Mouse (Mus musculus) left cerebral cortex, postnatal 4 days (tissue): ENCODE data around the gene Pfkfb4. TPM values are rescaled to one million over a fixed set of nuclear protein-coding genes. Genes with fewer than 3 reads are reported as not detected.

Source experiments
- DNase-seq: peaks from one replicate; pipeline ENCODE4 v3.0.0-alpha.2; 2022
- intact Hi-C: fragments of 180-260 bp; cut with DNase I; formaldehyde crosslinking; loops from one replicate; pipeline ENCODE4 v1.15.1; 2025
- total RNA-seq, 2 experiments: library from RNA; stranded (reverse); gene quantifications; 2 replicates each; pipeline ENCODE4 v1.2.3; 2021

Pfkfb4 gene
- total RNA-seq, 2 experiments from 2014 or later: 25.5 to 25.8 TPM

DNA sequence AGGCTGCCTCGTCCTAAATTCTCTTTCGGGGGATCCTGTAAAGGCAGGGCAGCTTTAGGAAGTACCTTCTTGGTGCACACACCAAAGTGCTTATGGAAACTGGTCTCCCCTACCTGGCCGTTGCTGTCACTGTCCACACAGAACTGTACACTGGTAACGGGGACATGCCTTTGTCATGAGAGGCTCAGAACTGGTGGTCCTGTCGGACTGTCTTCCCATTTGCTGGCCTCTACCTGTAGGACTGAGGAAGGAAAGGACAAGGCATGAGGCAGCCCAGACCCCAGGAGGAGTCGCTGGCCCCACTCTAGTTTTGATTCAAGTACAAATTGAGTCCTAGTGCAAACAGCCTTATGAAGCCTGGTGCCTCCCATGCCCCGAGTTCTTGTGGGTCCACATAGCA is 39.4 kb downstream of the Pfkfb4 start:
- intact Hi-C loops: no loop called here
- no peak for DNase-seq

DNA sequence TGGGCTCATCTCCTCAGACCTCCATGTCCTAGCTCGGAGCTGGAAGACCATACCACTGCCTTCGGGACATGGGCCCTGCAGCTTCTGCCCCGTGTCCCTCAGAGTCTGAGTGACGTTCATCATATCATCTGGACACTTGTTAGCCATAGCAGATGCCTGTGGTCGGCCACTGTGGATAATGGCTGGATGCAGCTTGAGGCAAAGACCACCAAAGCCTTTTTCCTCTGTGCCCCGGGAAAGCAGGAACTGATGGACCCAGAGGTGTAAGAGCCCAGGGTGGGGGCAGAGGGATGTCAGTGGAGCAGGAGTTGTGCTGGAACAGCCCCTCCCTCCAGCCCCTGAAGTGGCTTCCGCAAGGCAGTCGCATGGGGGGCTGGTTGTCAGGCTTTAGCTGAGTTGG is 40.1 kb downstream of the Pfkfb4 start:
- DNase-seq: no peak
- intact Hi-C loops: no loop called here

DNA sequence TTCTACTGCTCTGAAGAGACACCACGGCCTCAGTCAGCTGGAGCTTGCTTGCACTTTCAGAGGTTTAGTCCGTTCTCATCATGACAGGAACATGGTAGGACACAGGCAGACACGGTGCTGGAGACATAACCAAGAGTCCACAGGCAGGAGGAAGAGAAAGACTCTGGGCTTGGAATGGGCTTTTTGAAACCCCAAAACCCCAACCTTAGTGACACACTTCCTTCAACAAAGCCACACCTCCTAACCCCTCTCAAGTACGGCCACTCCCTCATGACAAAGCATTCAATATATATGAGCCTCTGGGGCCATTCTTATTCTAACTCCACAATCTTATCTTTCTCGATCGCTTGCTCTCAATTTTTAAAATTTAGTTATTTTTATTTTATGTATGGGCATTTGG is 40.9 kb downstream of the Pfkfb4 start:
- intact Hi-C loops: no loop called here
- DNase-seq: no peak

DNA sequence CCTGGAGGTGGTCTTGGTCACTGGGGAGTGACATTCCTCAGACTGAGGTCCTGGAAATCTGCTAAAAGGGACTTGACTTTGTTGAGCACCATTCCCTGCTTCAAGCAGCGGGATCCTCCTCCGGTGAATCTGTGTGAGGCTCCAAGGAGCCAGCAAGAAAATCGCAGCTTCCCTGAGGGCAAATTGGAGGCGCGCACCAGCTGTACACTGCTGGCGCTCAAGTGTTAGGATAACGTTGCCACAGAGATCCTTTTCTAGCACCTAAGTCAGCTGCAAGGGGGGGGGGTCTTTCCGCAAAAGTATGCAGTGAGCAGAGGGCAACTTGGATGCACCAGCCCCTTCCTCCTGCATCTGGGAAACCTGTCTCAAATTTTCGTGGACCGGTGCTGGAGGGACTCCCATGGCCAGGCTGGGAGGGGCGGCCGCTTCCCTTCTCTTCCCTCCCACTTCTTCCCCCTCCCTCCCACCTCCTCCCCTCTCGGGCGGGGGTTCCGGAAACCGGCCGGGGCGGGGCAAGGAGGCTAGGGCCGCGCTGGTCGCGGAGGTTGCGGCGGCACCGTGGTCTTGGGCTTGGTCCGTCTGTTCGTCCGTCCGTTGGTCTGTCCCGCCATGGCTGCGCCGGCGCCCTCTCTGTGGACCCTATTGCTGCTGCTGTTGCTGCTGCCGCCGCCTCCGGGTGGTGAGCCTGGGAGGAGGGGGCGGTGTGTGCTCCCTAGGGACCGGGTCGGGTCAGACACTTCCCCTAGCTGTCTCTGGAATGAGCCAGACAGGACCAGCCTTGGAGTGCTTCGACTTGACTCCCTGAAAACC is 46.7 kb downstream of the Pfkfb4 start, which contains the start of gene Shisa5:
Gene Shisa5 (plus strand): TSS at position 480 of the 810 bp plus-strand sequence.
- intact Hi-C loops: no loop called here
- peak; percentile 62 for DNase-seq

DNA sequence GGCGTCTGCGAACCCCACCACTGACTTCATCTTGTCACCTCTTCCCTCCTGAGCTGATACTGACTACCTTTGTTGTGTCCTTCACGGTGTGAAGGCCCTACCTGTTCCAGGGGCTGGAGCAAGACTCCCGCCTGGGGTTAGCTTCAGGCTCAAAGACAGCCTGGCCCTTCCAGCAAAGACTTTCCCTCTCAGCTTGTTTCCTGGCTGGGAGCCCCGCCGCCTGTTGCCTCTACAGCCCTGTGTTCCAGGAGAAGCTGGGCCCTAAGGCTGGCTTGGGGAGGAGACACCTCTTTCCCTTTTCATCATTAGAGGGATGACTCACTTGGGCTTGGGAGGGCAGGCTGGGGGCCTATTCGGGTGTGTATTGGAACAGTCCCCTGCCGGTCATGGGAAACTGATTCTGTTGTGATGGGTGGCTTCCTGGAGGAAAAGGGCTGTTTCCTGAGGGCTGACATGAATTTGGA is 47.4 kb downstream of the Pfkfb4 start:
- DNase-seq: peak; percentile 52
- intact Hi-C loops: no loop called here

DNA sequence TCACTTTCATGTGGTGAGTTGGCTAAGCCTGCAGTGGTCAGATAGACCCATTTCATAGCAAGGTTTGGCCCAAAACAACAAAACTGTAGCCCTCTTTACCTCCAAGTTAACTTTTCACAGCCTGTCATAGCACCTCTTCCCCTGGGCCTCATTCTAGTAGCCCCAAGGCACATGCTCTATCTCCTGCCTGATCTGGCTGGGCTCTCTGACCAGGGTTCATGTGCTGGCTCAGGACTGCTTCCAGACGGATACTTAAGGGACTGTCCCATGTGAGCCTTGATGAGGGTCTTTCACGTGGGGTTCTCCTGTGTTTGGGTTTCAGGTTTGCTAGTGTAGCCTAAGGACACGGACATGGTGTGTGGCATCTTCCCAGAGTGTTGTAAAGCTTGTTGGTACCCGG is 48.1 kb downstream of the Pfkfb4 start:
- intact Hi-C loops: no loop called here
- no peak for DNase-seq

DNA sequence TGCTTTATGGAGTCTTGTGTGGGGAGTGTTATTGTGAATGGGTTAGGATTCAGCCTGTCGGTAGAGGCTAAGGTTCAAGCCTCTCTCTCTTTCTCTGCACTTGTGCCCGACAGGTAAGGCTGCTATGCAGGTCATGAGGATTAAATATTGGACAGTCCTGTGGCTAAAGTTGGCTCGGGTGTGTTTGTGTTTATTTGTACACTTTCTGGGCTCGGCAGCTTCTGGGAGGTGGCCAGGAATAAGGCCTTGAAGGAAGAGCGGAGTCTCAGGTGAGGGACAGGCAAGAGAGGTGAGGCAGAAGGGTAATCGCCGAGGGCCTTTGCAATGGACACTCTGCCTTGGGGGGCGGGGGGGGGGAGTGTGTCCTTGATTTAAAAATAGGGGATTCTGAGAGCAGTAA is 48.6 kb downstream of the Pfkfb4 start:
- DNase-seq: no peak
- intact Hi-C loops: no loop called here

DNA sequence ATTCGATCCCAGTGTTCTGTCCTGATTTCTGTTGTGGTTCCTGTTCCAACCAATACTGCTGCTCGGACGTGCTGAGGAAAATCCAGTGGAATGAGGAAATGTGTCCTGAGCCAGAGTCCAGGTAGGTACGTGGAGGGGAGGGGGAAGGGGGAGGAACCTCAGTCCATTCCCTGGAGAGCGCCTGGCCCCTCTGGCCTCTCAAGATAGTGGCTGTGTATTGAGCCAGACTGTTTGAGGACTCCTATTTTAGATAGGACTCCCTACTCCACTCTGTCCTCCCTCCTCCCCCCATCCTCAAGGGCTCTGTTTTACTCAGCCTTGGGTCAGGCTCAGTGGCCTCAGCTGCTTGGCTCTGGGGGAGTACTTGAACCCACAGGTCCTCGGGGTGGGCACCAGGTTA is 49.3 kb downstream of the Pfkfb4 start:
- no peak for DNase-seq
- intact Hi-C loops: no loop called here

DNA sequence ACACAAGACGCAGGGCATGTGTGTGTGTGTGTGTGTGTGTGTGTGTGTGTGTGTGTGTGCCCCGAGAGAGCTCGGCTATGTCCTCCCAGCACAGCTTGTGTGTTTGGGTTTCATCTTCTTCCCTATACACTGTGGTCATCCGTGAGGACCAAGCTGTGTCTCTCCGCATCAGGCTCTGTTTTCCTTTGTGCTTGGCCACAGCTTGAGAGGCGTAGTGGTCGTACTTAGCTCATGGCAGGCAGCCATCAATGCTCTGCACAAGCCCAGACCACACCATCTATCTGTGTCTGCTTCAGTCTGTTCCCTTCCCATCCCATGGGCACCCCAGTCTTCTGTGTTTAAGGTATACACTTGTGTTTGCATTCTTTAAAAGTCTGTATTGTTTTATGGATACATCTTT is 49.8 kb downstream of the Pfkfb4 start:
- intact Hi-C loops: no loop called here
- no peak for DNase-seq

DNA sequence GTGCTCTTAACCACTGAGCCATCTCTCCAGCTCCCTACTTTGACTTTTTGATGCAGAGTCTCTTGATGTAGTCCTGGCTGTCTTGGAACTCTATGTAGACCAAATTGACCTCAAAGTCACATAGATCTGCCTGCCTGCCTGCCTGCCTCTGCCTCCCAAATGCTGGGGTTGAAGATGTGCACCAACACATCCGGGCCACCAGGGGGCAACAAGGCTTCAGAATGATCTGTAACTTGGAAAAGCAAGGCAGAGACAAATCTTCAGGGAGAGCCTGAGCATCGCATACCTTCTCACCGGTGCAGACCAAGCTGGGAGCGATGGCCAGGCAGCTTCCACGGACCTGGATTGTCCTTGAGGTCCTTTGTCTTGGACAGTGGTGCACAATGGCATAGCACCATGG is 54.7 kb downstream of the Pfkfb4 start:
- intact Hi-C loops: no loop called here
- peak; percentile 46 for DNase-seq

DNA sequence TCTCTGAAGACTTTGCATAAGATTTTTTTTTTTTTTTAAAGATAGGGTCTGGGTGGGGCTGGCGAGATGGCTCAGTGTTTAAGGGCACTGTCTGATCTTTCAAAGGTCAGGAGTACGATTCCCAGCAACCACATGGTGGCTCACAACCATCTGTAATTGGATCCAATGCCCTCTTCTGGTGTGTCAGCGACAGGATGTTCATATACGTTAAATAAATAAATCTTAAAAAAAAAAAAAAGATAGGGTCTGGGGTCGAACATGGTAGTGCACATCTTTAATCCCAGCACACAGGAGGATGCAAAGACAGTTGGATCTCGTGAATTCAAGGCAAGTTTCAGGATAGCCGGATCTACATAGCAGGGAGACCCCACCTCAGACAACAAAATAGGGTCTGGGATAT is 57.7 kb downstream of the Pfkfb4 start:
- intact Hi-C loops: no loop called here
- DNase-seq: no peak

DNA sequence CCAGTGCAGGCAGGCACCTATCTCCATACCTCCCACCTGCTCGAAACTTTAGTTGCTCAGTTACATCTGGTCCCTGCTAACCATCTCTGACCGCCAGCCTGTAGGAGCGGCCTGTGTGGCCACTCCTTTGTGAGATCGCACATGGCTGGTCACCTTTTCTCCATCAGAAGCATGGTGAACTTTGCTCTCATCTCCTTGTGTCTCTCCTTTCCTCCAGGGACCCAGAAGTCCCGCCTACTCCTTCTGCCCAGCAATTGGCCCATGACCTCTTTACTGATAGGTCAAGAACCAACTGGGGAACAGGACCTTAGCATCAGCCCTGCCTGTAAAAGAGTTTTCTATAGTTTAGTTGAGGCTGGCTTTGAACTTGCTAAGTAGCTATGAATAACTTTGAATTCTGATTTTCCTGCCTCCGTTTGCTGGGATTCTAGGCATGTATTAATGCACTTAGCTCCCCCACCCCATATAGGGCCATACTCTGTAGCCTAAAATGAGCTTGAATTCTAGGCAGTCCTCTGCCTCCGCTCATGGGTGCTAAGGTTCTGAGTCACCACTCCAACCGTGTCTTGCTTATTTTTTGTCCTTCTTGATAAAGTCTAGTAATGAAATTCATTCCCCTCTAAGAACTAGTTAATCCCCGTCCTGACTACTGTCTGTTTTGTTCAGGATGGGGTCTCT is 58.6 kb downstream of the Pfkfb4 start:
- no peak for DNase-seq
- intact Hi-C loops: no loop called here

DNA sequence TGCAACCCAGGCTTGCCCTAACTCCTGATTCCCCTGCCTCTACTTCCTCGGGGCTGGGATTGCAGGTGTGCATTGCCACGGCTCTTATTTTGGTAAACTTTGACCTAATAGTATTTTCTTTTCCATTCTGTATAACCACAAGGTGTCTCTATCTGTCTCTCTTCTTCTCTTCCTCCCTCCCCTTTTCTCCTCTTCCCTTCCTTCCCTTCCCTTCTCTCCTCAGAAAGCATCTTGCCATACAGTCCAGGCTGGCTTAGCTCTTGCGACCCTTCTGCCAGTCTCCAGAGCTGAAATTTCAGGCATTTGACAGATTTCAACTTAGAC is 59.1 kb downstream of the Pfkfb4 start:
- intact Hi-C loops: no loop called here
- no peak for DNase-seq

DNA sequence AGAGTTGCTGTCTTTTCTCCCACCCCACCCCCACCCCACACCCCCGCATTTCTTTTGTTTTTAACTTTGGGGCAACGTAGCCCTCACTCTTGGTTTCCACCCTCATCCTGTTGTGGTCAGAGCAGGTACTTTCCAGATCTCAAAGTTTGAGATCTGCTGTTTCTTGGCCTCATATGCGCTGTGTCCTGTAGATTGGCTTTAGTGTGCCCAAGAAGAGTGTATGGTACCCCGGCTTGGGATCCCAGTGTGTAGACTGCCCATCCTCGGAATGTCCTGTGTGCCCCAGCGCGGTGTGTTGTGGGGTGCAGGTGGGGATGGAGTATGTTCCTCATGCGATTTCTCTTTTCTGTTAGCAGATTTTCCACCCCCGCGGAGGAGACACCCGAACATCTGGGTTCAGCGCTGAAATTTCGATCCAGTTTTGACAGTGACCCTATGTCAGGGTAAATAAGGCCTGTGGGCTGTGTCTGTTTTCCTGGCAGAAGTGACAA is 59.5 kb downstream of the Pfkfb4 start:
- intact Hi-C loops: no loop called here
- DNase-seq: no peak

DNA sequence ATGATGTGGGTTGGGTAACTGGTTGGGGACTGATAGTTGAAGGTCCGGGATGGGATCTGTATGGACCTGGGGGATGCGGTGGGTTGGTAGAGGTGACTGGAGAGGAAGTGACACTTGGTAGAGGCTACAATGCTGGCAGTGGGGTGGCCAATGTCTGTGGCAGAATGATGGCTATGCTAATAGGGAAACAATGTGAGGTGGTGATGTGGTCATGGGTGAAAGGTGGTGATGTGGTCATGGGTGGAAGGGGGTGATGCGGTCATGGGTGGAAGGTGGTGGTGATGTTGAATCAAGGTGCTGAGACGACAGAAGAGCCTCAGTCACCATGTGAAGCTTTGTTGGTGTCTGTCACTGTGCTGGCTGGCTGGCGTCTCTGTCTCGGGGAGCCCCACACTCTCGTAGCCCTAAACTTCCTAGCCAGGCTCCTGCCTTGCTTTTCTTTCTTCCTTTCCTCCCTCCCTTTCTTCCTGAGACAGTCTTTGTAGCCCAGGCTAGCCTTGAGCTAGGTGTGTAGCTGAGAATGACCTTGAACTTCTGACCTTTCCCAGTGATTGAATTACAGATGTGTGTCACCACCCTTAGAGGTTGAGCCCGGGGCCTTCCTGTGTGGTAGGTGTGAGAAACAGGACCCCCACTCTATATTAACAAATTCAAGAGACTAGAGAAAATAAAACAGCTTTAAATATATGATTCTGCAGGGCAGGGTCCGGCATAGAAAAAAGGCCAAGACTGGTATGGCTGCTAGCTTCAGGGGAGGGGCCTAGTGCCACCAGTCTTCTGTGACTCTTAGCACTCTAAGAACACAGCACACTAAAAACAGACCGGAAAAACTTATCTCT is 60.3 kb downstream of the Pfkfb4 start:
- intact Hi-C loops: no loop called here
- no peak for DNase-seq

DNA sequence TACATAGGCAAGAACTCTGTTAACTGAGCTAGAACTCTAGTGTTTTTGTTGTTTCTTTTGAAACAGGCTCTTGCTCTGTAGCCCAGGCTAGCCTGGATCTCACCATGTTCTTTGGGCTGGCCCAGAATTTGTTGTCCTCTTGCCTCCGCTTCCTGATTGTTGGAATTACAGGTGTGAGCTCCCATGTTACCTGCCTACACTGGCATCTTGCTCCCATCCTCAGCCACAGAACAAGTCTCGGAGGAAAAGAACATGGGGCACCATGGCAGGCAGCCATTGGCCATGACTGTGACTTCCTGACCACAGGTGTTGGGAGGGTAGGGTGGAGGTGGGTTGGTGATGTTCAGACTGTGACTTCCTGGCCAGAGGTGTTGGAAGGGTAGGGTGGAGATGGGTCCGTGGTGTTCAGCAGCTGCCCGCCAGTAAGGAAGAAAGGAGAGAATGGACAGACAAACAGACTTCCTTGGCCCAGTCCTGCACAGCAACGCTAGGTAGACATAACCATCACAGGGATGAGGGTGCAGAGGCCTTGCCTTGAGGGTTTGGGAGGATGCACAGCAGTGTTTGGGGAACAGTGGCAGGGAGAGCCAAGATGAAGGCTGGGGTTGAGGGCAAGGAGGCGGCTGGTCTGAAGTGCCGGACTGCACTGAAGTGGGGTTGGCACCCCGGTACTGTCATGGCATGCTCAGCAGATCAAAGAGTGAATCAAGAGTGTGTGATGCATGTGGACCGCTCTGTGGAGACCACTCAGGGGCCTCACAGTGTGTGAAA is 61.1 kb downstream of the Pfkfb4 start:
- no peak for DNase-seq
- intact Hi-C loops: no loop called here

DNA sequence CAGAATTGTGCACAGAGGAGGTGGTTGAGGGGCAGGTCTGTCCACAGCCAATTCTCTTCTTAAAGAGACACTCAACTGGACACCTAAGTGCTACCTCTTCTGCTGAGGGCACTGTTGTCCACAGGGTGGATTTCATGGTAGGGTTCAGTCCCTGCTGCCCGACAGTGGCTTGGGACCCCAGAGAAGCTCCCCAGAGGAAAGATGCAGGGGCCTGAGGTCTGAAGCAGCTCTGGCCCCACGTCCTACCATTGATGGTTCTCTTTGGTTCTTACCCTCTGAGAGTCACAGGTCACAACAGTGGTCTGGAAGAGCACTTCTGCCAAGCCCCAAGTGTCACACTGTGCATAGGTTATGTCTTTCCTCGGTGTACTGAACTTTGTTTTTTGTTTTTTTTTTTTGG is 61.8 kb downstream of the Pfkfb4 start:
- intact Hi-C loops: no loop called here
- no peak for DNase-seq

DNA sequence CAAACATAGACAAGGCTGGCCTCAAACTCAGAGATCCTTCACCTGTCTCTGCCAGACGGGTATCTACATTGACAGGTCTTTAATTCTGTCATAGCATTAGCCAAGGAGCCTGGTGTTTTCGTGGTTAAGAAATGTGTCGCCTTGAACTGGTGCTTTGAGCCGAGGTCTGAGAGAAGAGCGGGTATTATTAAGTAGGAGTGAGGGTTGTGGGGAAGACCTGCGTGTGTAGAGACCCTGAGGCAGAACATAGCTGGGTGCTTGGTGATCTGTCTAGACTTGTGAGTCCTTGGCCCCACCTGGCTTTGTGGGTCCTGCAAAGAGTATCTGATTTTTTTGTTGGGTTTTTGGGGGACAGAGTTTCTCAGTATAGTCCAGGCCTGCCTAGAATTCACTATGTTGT is 62.3 kb downstream of the Pfkfb4 start:
- DNase-seq: no peak
- intact Hi-C loops: no loop called here

DNA sequence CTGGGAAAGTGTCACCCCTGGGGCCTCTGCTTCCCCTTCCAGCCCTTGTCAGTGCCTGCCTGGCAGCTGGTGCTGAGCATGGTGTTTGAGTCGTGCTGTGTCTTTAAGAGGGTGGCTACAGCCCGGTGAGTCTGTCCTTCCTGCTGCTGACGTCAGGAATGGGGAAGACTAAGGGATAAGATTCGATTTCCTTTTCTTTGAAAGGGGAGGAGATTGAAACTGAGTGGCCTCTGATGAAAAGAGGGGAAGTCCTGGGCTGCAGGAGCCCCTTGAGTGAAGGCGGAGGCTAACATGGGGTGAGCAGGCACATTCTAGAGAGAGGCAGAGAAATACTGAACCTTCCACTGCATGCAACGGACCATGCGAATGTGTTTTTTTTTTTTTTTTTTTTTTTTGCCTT is 63.1 kb downstream of the Pfkfb4 start:
- intact Hi-C loops: loop anchor here (5.0 kb wide), 1 partner anchor 52 kb away; no protein-coding TSS in a partner anchor
- DNase-seq: no peak

DNA sequence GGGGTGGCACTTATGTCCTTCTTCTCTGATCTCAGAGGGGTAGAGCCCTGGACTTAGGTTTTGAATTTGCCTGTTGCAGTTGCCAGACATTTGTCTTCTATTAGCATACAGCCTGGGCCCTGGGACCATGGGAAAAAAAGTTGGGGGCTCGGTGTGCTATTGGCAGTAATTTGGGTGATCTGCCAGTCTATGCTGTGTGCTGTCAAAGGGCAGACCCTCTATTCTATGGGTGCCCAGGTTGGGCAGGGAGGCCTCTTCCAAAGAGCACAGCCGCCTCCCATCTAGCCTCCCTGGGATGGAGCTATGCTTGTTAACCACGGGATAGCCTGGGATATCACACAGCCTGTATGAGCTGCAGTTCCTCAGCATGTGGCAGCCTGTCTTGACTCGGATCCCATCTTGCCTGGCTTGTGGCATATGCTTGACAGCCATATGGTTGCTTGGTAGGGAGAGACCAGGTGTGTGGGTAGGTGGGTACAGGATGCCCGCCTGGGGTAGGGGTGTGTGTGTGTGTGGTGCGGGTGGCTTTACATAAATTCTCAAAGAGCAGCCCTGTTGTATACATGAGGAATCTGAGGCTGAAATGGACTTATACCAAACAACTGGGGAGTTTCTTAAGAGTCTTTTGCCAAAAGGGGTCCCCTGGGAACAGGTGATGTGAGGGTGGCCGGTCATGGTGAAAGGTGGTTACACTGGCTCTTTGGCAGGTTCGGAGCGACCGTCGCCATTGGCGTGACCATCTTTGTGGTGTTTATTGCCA is 63.9 kb downstream of the Pfkfb4 start:
- intact Hi-C loops: loop anchor here (5.0 kb wide), 1 partner anchor 53 kb away; no protein-coding TSS in a partner anchor
- DNase-seq: no peak
